Mouse (Mus musculus) right cerebral cortex, postnatal 14 days (tissue): ENCODE measurements at regions not wholly inside any gene's neighbourhood (a gene's known extent, or its start where the extent isn't known, plus 50 kb on each side); places are given as distances from the start of the nearest gene placed in this dataset.

Experiments
- DNase-seq: peaks from one replicate; pipeline ENCODE4 v3.0.0; 2022

DNA sequence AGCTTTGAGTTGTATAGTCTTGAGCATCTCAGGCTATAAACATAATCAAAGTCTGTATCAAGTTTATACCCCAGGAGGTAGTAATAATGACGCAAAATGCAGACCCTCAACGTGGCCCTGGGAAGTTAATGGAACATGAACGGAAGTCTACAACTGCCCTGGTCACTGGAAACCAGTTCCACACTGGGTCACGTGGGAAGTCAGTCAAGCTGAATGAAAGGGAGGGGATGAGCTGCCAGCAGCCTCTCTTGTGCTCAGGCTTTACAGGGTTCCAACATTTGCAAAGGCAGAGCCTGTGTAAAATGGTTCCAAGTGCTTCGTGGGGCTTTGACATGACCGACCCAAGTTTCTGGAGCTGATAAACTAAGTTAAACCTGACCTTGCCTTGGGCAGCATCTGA is 229.4 kb downstream of the Lnpk start:
- no peak for DNase-seq

DNA sequence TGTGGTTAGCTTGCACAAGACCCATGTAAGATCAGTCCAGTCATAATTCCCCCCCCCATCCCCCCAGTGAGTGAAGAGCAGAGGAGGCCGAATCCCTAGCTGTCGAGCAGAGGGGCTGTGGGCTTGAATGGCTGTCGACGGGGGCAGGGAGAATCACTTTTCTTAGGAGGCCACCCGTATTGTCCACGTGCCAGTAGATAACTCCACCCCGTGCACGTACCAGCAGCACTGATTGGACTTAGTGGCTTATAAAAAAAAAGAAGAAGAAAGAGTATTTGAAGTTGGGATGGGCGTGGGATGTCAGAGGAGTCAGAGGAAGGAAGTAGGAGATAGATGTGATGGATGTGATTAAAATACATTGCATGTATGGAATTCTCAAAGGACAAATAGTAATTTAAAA is 272.9 kb downstream of the Lnpk start:
- DNase-seq, result no peak

- DNase-seq, result no peak
Observed at GRCm38 (mm10) chr2:74300885-74301451, 278.3 kb downstream of the Lnpk start.

DNA sequence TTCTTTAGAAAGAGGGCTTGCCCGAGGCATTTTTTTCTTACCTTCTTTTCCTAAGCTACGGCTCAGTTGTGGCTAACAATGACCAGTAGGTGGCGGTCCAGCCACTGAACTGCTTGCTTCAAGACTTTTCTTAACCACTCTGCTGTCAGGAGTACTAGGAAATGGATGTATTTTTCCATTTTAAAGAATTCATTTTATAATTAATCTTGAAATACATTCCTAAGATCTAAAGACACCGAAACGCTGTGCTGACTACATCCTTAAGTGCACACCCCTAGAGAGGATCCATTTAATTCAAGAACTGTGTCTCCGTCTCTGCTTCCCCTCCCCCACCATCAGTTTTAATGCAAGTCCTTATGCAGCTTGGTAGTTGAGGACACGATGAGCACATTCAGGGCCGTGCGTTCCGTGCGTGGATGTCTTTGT is 278.9 kb downstream of the Lnpk start:
- DNase-seq, result peak; percentile 75

DNA sequence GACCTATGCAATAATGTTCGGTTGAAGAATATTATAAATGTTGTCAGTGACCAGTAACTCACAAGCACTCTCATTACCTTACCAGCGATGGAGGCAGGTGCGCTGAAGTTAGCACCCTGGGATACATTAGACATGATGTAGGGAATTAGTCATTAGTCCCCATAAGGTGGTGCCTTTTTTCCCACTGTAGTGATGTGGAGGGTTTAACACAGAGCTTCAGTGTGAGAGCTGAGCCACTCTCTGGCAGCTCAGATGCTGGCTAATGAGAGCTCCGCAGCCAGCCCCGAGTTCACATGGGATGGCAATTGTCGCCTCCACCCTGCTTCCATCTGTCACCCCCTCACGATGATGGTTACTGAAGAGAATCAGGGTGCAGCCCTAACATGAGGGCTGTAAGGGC is 286.6 kb downstream of the Lnpk start:
- no peak for DNase-seq

GRCm38 (mm10) chr2:74291416-74292396 is 287.5 kb downstream of the Lnpk start:
- DNase-seq, result no peak

DNA sequence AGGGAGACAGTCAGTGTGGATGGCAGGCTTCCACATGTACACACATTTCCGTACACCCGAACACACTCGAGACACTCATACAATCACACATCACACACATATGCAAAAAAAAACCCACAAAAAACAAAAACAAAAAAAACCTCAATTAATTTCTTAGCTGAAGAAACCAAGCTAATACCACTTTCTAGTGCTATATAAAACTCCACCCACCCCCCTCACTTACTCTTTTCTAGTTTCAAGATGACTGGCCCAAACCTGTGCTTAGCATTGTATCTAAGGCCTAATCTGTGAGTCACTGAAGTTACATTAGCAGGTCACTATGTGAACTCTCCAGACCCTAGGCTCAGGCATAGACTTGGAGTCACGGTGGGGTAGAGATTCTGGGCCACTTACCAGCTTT is 293.6 kb downstream of the Lnpk start:
- no peak for DNase-seq

- DNase-seq, result no peak
Observed at GRCm38 (mm10) chr2:74264963-74265362, 314.3 kb downstream of the Lnpk start.

DNA sequence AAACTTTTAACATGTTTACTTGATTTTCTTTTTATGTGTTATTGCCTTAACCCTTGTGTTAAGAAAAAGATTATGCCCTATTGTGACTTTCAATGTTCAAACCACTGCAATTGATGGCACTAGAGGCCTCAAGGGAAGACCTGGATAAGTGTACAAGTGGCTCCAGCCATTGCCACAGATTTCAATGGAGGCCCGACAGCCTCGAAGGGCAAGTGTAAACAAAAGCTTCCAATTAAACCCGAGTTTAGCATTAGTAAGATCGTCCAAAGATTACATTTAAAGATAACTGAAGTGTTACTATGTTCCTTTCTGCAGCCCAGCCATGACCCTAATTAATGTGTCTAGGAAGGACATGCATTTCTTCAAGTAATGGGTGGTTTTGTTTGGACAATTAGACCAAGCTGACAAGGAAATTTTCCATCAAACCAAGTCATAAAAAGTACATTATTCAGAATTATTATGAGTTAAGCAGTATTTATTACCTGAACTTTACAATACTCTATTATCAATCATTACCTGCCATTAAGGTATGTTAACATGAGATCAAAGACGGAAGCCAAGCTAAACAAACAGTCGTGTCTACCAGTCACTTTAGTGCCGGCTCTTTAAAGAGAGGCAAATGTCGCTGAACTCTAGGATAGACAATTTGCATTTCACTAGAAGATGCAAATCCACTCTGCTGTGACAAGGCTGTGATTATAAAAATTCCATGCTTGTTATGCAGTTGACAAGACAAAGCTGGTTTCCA is 322.0 kb downstream of the Lnpk start:
- DNase-seq, result no peak

- DNase-seq, result no peak
Observed at GRCm38 (mm10) chr2:74247521-74247920, 331.7 kb downstream of the Lnpk start.

GRCm38 (mm10) chr2:74246631-74247030 is 332.6 kb downstream of the Lnpk start:
- no peak for DNase-seq

- no peak for DNase-seq
Observed at GRCm38 (mm10) chr2:74244203-74244602, 333.1 kb upstream of the Atp5g3 start.

GRCm38 (mm10) chr2:74243801-74244200 is 332.7 kb upstream of the Atp5g3 start:
- DNase-seq, result no peak

GRCm38 (mm10) chr2:74239586-74239985 is 328.5 kb upstream of the Atp5g3 start:
- no peak for DNase-seq

DNA sequence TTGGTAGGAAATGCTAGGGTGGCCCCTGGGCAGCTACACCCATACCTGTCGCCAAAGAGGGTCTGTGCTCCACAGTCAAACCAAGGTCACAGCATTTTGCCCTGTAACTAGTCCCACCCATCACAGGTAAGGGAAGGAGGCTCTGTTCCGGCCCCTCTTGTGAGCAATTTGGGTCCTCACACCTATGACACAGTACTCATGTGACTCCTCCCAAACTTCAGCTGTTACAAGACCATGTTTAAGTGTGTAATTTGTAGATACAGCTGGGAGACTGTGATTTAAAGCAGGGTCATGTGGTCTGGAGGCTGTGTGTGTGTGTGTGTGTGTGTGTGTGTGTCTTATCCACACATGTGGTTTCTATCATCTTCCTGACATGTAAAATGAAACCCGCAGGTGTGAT is 306.3 kb upstream of the Atp5g3 start:
- no peak for DNase-seq

GRCm38 (mm10) chr2:74210210-74210609 is 299.1 kb upstream of the Atp5g3 start:
- DNase-seq, result no peak

DNA sequence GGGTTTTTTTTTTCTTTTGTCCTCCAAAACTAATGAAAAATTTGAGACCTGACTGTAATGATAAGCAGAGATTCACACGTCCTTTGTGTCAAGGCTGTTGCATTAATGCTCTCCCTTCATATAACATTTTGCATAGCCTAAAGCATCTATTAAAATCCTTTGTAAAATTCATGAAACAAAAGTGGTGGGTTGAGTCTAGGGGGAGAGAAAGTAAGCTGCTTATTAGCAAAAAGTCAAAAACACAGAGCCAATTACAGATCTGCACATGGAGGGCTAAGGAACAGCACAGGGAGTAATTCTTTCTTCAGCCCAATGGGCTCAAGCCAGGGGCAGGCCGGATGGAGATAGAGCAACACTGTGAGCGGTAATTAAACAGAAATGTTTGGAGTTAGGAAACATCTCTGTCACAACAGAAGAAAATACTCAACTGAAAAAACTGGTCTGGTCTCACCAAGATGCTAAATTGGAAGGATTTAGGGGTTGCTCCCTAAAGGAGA is 298.3 kb upstream of the Atp5g3 start:
- no peak for DNase-seq

GRCm38 (mm10) chr2:74207440-74207839 is 296.3 kb upstream of the Atp5g3 start:
- no peak for DNase-seq

- no peak for DNase-seq
Observed at GRCm38 (mm10) chr2:74202776-74203175, 291.6 kb upstream of the Atp5g3 start.

DNA sequence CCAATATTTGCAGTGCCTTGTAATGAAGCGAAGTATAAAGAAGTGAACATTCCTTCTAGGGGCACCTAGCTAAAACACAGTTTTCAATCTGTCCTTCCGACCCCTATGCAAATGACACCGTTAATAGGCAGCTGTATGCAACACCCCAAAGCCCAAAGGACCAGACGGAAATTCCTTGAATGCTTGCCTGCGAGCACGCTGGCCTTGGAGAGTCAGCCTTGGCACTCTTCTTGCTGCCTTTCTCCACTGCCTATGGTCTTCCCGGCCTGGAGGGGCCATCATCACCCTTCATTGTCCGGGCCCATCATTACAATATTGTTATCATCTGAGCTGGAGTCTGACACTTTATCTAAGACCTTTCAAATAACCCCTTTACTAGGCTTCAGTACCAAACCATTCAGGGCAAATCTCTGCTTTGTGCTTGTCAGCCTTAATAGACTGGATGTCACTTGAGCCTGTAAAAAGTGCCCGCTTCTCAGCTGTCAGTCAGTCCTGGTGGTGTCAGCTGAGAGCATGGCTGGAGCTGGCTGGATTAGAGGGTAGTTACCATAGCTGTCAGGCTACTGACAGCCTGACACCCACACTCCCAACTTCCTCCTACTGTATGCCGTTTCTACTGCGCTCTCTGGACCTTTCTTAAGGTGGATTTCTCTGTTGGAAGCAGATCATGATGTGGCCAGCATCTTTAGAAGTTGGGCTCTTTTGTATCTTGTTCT is 290.6 kb upstream of the Atp5g3 start:
- no peak for DNase-seq

- DNase-seq, result no peak
Observed at GRCm38 (mm10) chr2:74199550-74199949, 288.4 kb upstream of the Atp5g3 start.

DNA sequence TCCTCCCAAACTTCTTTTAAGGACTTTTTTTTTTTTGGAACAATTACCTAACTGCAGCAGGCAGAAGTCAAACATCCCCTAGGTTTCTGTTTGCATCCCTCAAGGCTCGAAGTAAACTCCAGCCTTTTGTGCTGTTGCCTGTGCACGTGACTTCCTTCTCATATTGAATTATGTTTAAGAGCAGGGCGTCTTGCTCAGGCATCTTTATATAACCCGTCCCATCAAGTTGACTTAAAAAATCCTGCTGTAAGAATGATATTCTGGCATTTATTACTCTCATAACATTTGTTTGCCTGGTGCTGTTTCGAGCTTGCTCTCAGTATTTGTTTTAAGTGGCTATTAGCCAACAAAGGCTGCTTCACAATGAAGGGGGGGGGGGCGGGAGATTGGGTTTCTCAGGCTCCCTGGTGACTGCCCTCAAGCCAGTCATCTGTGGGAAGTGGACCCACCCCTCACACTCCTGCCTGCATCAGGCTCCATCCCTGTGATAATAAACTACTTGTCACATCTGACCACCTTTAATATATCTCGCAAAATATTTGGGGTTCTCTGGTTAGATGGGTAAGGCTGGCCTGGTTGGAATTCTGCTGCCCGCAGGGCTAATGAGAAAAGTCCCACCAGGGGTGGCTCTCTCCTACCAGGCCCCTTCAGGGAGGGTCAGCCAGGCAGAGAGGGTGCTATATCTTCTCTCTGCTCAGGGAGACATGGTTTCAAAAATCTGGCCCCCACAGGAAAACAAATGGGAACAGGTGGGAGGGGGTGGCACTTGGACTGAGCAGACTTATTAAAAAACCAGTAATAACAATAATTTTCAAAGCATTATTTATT is 277.1 kb upstream of the Atp5g3 start:
- DNase-seq, result no peak
